Mouse (Mus musculus) heart, postnatal 0 days (tissue): ENCODE measurements at regions not wholly inside any gene's neighbourhood (a gene's known extent, or its start where the extent isn't known, plus 50 kb on each side); places are given as distances from the start of the nearest gene placed in this dataset.

Source experiments
- ATAC-seq: fragments of 200-750 bp; cut with Nextera tagmentation; 2 replicates; pipeline ENCODE4 v1.8.0; 2017; ENCODE audit warnings: low read depth, moderate number of reproducible peaks, moderate library complexity; ENCODE audit not compliant: insufficient read depth
- DNase-seq: peaks from one replicate; pipeline ENCODE4 v3.0.0-alpha.2; 2016; ENCODE audit warnings: low spot score
- H3K27ac ChIP-seq: fragments of 300-500 bp; sonication (generic); 2 replicates; pipeline ENCODE4 v1.5.1; 2014; ENCODE audit warnings: low read depth, mild to moderate bottlenecking
- H3K27me3 ChIP-seq: fragments of 300-500 bp; sonication (generic); 2 replicates; pipeline ENCODE4 v1.6.1; 2014; ENCODE audit warnings: low read length, mixed read lengths; ENCODE audit not compliant: control insufficient read depth, insufficient read depth
- H3K36me3 ChIP-seq: fragments of 300-500 bp; sonication (generic); replicated peaks from 2 replicates; pipeline ENCODE4 v1.6.1; 2014; ENCODE audit warnings: low read length, mixed read lengths; ENCODE audit not compliant: control insufficient read depth, insufficient read depth
- H3K4me1 ChIP-seq: fragments of 300-500 bp; sonication (generic); 2 replicates; pipeline ENCODE4 v1.6.1; 2014; ENCODE audit warnings: antibody characterized with exemption; ENCODE audit not compliant: control insufficient read depth, insufficient read depth
- H3K4me2 ChIP-seq: fragments of 300-500 bp; sonication (generic); 2 replicates; pipeline ENCODE4 v1.6.1; 2014; ENCODE audit warnings: low read depth, mild to moderate bottlenecking, low read length, moderate library complexity
- H3K4me3 ChIP-seq: fragments of 300-500 bp; sonication (generic); 2 replicates; pipeline ENCODE4 v1.5.1; 2014; ENCODE audit warnings: low read depth, low read length
- H3K9ac ChIP-seq: fragments of 300-500 bp; sonication (generic); replicated peaks from 2 replicates; pipeline ENCODE4 v1.6.1; 2014; ENCODE audit warnings: low read depth, low read length, mixed read lengths
- H3K9me3 ChIP-seq: fragments of 300-500 bp; sonication (generic); replicated peaks from 2 replicates; pipeline ENCODE4 v1.6.1; 2016; ENCODE audit warnings: low read length; ENCODE audit not compliant: control insufficient read depth
- CTCF ChIP-seq: IDR thresholded peaks from 2 replicates; pipeline ENCODE4 v1.5.1; 2016; ENCODE audit warnings: antibody characterized with exemption, control low read depth, low read depth
- EP300 ChIP-seq: IDR thresholded peaks from 2 replicates; pipeline ENCODE4 v1.6.1; 2016; ENCODE audit warnings: antibody characterized with exemption, low read depth
- WGBS: fragments of 180-500 bp; shearing (Covaris S2); extraction: QIAGEN DNeasy Blood & Tissue Kit; methylation state at CpG from one replicate; pipeline ENCODE4 v1.1.7; 2014; 5-methylcytosine and 5-hydroxymethylcytosine counted together

GRCm38 (mm10) chr15:38402762-38403161 lies 977.4 kb downstream of the 4930447A16Rik start:
- no peak overlapping the region for H3K4me3 ChIP-seq
- DNase-seq (no peak), ATAC-seq (no peak)
- no peak for TF ChIP-seq EP300
- TF ChIP-seq CTCF, result no peak
- no peaks in the 10 kb centered on the region for H3K36me3 ChIP-seq
- WGBS, result 83% methylated on average over 1 of the region's 1 CpGs
- H3K27me3 ChIP-seq, result no peaks in the 10 kb centered on the region
- peaks cover 27% of the 10 kb centered on the region for H3K4me1 ChIP-seq
- H3K27ac ChIP-seq, result no peak overlapping the region
- no peak overlapping the region for H3K4me2 ChIP-seq
- no peaks in the 10 kb centered on the region for H3K9me3 ChIP-seq
- H3K9ac ChIP-seq, result no peak overlapping the region

GRCm38 (mm10) chr15:38403760-38404375 lies 978.5 kb downstream of the 4930447A16Rik start:
- no peaks in the 10 kb centered on the region for H3K27me3 ChIP-seq
- H3K27ac ChIP-seq, result no peak overlapping the region
- no peak for DNase-seq
- H3K9me3 ChIP-seq, result no peaks in the 10 kb centered on the region
- H3K4me3 ChIP-seq, result no peak overlapping the region
- no peaks in the 10 kb centered on the region for H3K36me3 ChIP-seq
- no peak; the same call in 1 of the 2 replicates for ATAC-seq
- H3K9ac ChIP-seq, result no peak overlapping the region
- TF ChIP-seq CTCF (no peak), EP300 (no peak)
- peaks cover 27% of the 10 kb centered on the region for H3K4me1 ChIP-seq
- no peak overlapping the region for H3K4me2 ChIP-seq
- WGBS, result 36% methylated on average over 6 of the region's 6 CpGs

GRCm38 (mm10) chr15:38406114-38406960 lies 981.0 kb downstream of the 4930447A16Rik start:
- Histone ChIP-seq H3K36me3 (no peaks in the 10 kb centered on the region), H3K27me3 (no peaks in the 10 kb centered on the region), H3K4me3 (no peak overlapping the region), H3K4me2 (no peak overlapping the region), H3K9me3 (no peaks in the 10 kb centered on the region), H3K27ac (no peak overlapping the region; the same call in 1 of the 2 replicates), H3K4me1 (peaks cover 27% of the 10 kb centered on the region), H3K9ac (no peak overlapping the region; the same call in 1 of the 2 replicates)
- DNase-seq, result peak; percentile 41
- ATAC-seq, result no peak
- no peak for TF ChIP-seq EP300
- no peak for TF ChIP-seq CTCF
- WGBS, result 45% methylated on average over 13 of the region's 13 CpGs

- Histone ChIP-seq H3K4me2 (no peak overlapping the region), H3K36me3 (no peaks in the 10 kb centered on the region), H3K4me1 (peaks cover 27% of the 10 kb centered on the region), H3K9ac (no peak overlapping the region), H3K9me3 (no peaks in the 10 kb centered on the region), H3K4me3 (no peak overlapping the region), H3K27ac (no peak overlapping the region), H3K27me3 (no peaks in the 10 kb centered on the region)
- 83% methylated on average over 5 of the region's 5 CpGs for WGBS
- TF ChIP-seq CTCF, result no peak
- TF ChIP-seq EP300, result no peak
- ATAC-seq (no peak), DNase-seq (no peak)
Measured at GRCm38 (mm10) chr15:38407476-38407875, 982.1 kb downstream of the 4930447A16Rik start.

GRCm38 (mm10) chr15:38409168-38409567 lies 983.8 kb downstream of the 4930447A16Rik start:
- no peak overlapping the region for H3K9ac ChIP-seq
- H3K36me3 ChIP-seq, result no peaks in the 10 kb centered on the region
- TF ChIP-seq EP300 (no peak), CTCF (no peak)
- DNase-seq (no peak), ATAC-seq (no peak)
- no peak overlapping the region for H3K4me3 ChIP-seq
- H3K9me3 ChIP-seq, result no peaks in the 10 kb centered on the region
- H3K4me1 ChIP-seq, result peaks cover 16% of the 10 kb centered on the region
- no peak overlapping the region for H3K4me2 ChIP-seq
- no peak overlapping the region for H3K27ac ChIP-seq
- WGBS, result 80% methylated on average over 4 of the region's 4 CpGs
- H3K27me3 ChIP-seq, result no peaks in the 10 kb centered on the region
